Mouse (Mus musculus) telencephalon, adult 2 months (tissue): Measurements from ENCODE around the gene Katnal1.
A peak's percentile ranks its signal among the peaks of the same experiment; 100 is the strongest.

ENCODE experiments used
- DNase-seq: peaks from one replicate; pipeline ENCODE4 v3.0.0-alpha.2; 2011; ENCODE audit warnings: low read depth, low spot score

Gene Katnal1

GRCm38 (mm10) chr5:148927717-148928223, 1.4 kb downstream of the Katnal1 start:
- no peak for DNase-seq

GRCm38 (mm10) chr5:148924586-148924985, 4.5 kb downstream of the Katnal1 start:
- no peak for DNase-seq

DNA sequence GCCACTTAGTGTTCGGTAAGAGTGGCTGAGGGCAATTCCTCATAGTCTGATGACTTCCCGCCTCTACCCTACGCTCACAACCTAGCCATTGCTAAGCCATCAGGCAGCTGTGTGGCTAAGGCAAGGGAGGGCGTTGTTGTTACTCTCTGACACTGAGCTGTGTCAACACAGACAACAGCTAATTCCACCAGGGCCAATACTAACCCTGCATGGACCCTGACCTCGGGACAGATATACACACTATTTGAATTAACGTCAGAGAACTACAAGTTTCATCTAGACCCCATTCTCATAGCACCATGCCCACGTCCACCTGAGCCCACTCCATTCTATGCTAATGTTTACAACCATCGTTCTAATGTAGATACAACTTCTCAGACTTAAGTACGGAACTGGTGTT, 5.1 kb downstream of the Katnal1 start:
- no peak for DNase-seq

DNA sequence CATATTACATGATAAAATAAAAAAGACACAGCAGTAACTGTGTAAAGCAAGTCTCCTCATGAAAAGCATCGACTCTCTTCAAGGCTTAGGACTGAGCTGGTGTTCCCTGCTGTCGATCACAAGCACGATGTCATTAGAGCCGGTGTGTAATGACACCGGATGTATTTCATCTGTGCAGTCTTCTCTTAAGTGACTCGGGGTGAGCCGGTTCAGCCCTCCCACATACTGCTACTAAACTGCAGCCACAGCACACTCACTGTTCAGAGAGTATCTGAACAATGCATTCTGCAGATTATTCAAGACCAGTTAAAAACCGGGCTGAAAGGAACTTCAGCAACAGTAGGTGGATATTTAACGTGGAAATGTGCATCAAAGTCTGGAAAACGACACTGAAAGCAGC, 5.7 kb downstream of the Katnal1 start:
- no peak for DNase-seq

- no peak for DNase-seq
Measured at GRCm38 (mm10) chr5:148922773-148923172, 6.3 kb downstream of the Katnal1 start.

DNA sequence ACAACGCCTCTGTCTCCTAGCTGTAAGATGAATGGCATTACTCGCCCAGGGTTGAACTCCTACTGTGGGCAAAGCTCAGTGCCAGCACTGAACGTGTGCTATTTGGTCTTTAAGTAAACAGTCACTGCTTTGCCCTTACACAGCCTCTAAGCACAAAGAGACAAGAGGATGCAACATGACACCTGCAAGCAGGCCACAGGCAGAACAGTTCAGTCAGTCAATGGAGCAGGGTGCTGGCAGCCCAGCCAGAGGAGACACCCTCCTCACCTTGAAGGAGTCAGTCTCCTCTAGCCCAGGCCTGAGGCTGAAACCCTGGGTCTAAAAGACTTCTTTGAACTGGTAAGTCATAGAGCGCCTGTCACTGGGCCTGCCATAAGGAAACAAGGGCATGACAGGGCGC, 11.1 kb downstream of the Katnal1 start:
- no peak for DNase-seq

DNA sequence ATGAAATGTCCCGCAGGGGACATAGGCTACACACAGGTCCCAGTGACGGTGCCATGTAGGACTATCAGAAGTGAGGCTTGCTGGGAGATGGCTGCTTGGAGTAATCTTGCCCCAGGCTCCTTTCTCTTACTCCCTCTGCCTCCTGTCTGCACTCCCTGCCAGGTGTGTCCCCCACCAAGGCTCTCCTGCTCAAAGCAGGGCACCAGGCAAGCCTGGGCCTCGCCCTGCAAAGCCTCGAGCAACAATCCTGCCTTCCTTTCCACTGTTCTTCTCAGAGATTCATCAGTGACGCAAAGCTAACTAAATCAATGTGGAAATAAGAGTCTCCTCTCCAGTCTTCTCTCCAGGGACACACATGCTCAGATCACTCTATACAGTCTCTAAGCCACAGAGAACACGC, 12.3 kb downstream of the Katnal1 start:
- DNase-seq: no peak

DNA sequence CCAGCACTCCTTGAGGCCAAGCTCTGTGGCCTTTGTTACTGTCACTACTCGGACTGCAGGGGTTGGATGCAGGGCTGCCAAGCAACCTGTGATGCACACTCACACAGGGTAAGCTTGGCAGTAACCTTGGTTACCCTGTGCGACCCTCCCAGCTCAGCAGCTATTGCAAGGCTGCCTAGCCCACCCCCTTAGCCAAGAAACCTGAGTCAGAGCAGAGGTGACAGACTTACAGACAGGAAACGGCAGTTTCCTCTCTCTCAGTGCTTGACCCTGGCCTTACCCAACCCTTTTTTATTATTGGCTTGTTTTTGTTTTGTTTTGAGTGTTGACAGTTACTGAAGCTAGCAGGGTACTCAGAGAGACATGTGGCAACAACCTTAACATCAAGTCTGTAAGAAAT, 16.9 kb downstream of the Katnal1 start:
- no peak for DNase-seq

- DNase-seq: no peak
Measured at GRCm38 (mm10) chr5:148910066-148910465, 19.1 kb downstream of the Katnal1 start.

- DNase-seq: no peak
Measured at GRCm38 (mm10) chr5:148909402-148909801, 19.7 kb downstream of the Katnal1 start.

- peak; percentile 60 for DNase-seq
Measured at GRCm38 (mm10) chr5:148909057-148909395, 20.1 kb downstream of the Katnal1 start.

DNA sequence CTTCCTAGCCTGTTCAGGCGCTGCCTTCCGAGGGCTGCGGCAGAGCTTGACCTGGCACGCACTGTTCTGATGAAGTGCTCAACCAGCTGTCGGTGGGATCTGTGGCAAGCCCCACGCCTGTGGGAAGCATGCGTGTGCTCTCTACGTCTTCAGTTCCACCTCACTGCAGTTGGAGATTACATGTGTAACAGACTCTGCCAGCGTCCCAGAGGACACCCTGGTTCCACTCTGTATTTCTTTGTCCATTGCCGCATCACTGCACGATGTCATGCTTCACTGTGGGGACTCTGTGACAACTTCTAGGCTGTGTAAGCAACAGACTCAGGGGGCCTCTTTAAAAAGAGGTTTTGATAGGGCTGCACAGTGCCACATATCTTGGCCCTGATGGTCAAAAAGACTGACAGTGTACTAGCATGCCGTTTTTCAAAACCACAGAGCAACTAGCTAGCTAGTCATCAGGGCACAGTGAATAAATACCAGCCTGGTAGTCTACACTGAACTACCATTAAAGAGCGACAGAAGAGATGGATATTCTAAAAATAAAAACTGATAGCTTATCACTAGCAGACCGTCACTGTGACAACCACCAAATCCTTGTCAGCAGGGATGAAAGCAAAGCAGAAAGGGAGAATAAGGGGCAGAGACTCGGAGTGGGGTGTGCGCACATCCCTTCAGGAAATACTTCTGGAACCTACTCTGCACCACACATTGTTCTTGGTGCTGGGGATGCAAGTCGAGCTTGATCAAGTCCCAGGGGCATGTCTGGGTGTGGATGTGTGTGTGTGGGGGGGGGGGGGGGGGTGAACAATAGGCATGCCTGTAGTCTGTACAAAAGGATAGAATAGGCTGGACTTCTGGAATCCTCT, 20.7 kb downstream of the Katnal1 start:
- DNase-seq: no peak

DNA sequence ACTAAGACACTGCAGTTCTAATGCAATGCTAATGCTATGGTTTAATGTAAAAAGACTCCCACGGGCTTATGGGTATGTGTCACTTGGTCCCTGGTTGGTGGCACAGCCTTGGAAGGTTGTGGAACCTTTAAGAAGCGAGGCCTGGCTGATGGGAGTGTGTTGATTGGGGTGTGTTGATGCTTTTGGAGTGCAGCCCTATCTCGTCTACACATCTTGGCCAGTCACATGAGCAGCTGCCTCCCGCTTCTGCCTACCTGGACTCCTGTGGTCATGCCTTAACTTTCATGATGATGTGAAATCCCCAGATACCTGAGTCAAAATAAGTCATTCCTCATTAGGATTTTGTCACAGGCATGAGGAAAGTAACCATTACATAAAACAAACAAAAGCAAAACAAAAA, 22.8 kb downstream of the Katnal1 start:
- no peak for DNase-seq

DNA sequence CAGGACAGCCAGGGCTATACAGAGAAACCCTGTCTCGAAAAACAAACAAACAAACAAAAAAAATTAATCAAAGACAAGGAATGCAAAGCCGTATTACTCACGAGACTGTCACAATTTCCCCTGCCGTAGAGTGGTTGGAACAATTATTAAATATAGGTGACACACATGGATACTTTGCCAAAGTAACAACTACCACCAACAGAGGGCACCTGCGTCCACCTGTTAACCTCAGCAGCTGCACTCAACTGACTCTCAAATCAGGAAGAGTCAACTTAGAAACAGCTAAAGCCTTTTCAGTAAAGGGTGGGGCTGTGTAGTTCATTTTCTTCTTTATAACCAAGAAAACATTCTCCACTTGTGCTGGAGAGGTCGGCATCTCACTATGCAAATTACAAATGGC, 24.3 kb downstream of the Katnal1 start:
- DNase-seq: no peak

GRCm38 (mm10) chr5:148899361-148899760, 29.8 kb downstream of the Katnal1 start:
- DNase-seq: no peak

- no peak for DNase-seq
Measured at GRCm38 (mm10) chr5:148897941-148898417, 31.1 kb downstream of the Katnal1 start.

DNA sequence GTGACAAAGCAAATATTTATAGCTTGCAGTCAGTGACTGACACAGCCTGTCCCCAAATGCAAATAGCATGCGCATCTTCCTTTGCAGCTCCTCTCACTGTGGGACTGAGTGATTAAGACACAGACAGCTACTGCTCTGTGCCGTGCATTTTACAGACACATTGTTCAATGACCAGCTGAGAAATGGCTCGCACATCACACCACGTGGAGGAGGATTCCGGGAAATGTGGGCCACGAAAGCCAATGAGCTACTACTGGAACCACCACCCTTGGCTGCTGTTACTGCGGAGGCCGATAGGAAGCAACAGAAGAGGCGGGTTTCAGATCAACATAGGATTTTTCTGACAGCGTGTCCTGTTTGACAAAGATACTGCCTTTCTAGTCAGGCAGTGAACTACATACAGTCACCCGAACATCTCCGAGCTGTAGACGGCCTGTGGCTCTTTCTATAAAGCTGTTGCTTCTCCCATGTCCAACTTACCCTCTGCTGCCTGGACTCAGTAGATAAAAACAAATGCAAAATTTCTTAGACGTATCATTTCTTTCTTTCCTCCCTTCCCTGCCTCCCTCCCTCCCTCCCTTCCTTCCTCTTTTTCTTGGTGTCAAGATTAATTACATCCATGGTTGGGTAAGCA, 31.9 kb downstream of the Katnal1 start:
- DNase-seq: peak; percentile 80

- no peak for DNase-seq
Measured at GRCm38 (mm10) chr5:148896515-148896914, 32.6 kb downstream of the Katnal1 start.

DNA sequence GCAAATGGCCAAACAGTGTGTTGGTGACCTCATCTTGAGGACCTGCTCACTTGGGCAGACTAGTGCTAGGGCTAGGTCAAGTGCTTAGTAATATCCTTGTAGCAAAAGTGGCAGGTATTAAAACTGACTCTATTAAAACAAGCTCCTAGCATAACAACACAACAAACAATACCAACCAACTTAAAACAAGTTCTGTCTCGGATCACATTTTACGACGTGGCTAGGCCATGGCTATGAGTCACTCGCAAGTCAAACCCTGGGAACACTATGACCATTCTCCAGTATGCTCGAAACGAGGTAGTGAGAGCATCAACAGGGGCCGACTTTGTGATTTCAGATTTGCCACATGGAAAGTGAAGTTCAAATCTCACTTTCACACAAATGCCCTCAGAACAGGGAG, 33.3 kb downstream of the Katnal1 start:
- no peak for DNase-seq

GRCm38 (mm10) chr5:148895034-148895433, 34.1 kb downstream of the Katnal1 start:
- no peak for DNase-seq

DNA sequence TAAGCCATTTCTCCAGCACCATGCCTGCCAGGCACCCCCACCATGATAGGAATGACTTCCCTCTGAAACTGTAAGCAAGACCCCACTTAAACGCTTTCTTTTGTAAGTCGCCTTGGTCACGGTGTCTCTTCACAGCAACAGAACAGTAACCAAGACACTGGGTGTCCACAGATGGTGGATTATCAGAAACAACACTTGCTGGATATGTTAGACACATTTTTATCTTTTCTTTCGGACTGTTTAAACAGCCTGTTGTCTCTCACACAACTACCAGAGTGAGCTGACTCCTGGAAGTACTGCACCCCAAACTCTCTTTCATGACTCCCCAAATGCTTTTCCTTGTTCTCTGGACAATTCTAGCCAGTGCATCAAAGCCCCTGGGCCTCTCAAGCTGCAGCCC, 38.9 kb downstream of the Katnal1 start:
- no peak for DNase-seq

DNA sequence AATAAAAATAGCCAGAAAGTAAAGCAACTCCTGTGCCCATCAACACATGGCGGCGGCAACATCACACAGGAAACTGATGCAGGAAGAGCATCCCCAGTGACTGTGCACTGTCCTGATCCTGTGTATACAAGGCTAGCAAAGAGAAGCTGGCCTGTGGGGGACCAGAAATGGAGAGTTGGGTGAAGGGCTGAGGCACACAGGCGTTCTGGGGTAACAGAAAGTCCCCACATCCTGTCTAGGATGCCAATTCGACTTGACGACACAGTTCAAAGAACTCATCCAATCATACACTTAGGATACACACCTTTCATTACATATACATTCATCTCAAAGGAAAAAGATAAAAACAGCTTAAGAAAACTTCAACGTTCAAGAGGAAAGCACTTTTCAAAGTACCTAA, 41.1 kb downstream of the Katnal1 start:
- no peak for DNase-seq
